Mouse (Mus musculus) adrenal gland (tissue): ENCODE data around the gene Cryzl2.

Source experiments
- intact Hi-C: fragments of 180-260 bp; cut with DNase I; formaldehyde crosslinking; loops from one replicate; pipeline ENCODE4 v1.15.1; 2025
- long read RNA-seq, 2 experiments: library from polyadenylated mRNA; unstranded; transcript quantifications; one replicate each; pipeline ENCODE4 v2.0.0; 2020; ENCODE audit warnings: borderline replicate concordance in 1 of 2; ENCODE audit not compliant: insufficient replicate concordance in 1 of 2

Cryzl2 gene
- long read RNA-seq, experiment 1, transcript Cryzl2-203 (8 exons, 778 nt): minor isoform, 5 of 143 reads
- long read RNA-seq, experiment 1, transcript Cryzl2-201 (10 exons, 1,618 nt): major isoform, 121 of 143 reads
- long read RNA-seq, experiment 1, partial matches to known transcripts: 6 of 143 reads
- long read RNA-seq, experiment 1, other reads (novel, unspliced or antisense): 10 of 143 reads
- long read RNA-seq, experiment 2, transcript Cryzl2-203 (8 exons, 778 nt): minor isoform, 7 of 85 reads
- long read RNA-seq, experiment 2, transcript Cryzl2-201 (10 exons, 1,618 nt): major isoform, 66 of 85 reads
- long read RNA-seq, experiment 2, partial matches to known transcripts: 6 of 85 reads
- long read RNA-seq, experiment 2, other reads (novel, unspliced or antisense): 6 of 85 reads

DNA sequence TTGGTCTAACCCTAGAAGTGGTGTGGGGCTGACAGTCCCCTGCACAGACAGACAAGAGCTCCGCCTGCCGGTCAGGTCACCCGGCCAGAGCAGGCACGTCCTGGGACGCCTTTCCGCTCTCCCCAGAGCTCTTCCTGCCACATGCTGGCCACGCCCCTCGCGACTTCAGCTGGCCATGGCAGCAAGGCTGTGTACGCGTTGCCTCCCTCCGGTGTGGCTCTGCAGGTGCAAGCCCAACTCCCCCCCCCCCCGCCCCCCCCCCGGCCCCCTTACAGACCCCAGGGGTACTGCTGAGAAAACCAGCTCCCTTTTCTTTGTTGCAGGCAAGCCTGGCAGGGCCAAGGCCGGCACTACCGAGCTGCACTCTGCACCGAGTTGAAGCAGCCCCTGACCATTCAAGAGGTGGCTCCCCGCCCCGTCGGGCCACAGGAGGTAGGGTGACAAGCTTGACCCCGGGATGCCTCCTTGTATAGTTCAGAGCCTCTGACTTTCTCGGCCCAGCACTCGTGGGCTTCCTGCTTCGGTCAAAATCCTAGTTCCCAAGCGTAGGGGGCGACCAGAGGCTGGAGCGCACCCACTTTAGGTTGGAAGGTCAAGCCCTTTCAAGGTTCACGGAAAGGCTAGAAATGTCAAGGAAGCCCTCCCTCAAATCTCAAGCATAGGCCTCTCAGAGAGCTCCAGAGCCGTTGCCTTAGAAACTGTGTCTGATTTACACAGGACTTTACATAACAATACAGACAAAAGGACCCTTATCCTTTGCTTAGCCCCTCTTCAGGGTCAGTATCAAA, at the start of gene Cryzl2:
Cryzl2 (plus strand) TSS at position 157 of the 788 bp plus-strand sequence.
- intact Hi-C loops: loop anchor here (10.0 kb wide), 1 partner anchor 374 kb away; no protein-coding TSS in a partner anchor

DNA sequence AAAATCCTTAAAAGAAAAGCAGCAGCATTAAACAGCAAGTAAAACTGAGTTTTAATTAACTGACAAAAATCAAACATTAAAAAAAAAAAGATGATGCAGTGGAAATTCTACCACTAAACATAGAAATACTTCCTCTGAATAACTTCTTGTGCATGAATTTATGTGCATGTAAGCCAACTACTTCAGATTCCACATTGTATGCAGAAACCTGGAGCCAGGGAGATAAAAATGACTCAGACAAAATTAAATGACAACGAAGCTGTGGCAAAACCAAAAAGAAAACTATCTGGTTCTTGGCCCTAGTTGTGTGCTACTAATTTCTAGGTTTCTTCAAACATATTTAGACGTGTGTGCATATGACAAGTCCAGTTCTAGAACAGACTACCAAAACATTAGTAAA, 48.7 kb upstream of the Cryzl2 start:
- intact Hi-C loops: loop anchor here (5.0 kb wide), 1 partner anchor 38 kb away; no protein-coding TSS in a partner anchor

DNA sequence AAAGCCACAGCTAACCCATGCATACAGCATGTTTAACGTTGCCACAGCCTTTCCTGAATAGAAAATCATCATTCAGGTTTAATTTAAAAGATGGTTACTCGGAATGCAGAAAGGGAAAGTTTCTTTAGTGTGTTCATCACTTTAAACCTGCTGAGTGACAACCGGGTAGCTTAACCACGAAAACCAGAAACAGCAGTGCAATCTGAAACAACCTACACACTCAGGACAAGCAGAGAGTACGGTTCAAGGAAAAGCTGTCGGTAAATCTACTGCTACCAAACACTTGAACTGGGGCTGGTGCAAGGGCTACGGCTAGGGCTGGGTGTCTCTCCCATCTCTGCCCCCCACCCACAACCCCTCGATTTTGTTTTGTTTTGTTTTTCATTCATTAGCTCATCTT, 47.4 kb upstream of the Cryzl2 start:
- intact Hi-C loops: loop anchor here (5.0 kb wide), 1 partner anchor 36 kb away; no protein-coding TSS in a partner anchor

DNA sequence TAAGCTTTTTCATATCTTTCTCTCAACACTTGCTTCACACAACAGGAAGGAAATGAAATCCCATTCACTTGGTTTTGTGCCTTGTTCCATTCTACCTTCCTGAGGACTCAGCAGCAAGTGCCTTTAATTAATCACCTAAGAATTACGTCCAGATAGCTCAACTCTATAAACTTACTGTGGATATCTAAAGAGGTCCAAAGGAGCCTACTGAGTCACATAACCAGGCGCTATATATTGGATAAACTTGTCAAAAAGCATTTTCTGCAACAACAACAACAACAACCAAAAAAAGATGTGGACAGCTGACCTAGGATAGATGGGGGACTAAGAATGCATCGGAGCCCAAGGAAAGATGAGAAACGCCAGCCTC, 47.1 kb upstream of the Cryzl2 start:
- intact Hi-C loops: loop anchor here (5.0 kb wide), 1 partner anchor 36 kb away; no protein-coding TSS in a partner anchor

DNA sequence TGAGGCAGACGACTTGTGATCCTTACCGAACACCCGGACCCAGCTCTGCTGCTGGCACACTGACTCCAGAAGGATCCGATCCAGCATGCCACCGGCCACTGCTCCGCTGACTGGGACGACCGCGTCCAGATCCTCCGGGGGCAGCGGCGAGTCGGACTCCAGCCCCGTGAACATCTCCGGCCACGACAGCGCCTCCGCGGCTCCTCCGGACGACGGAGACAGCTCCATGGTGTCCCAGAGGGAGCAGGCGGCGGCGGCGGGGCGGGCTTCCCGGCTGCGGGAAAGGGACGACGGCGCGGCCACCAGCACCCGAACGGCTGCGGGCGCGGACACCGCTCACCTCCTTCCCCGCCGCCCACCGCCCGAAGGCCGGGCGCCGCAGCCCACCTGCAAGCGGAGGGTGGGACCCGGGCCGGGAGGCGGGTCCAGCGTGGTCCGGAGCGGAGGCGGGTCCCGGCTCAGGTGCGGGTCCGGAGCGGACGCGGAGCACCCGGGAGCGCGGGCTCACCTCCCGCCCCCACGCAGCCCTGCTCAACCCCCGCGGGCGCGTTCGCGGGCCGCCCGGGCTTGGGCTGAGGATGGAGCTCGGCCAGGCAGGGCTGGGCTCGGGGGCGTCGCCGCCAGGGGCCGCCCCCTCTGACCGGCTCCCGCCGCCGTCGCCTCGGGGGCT, 46.5 kb upstream of the Cryzl2 start:
- intact Hi-C loops: loop anchor here (5.0 kb wide), 1 partner anchor 35 kb away; no protein-coding TSS in a partner anchor

DNA sequence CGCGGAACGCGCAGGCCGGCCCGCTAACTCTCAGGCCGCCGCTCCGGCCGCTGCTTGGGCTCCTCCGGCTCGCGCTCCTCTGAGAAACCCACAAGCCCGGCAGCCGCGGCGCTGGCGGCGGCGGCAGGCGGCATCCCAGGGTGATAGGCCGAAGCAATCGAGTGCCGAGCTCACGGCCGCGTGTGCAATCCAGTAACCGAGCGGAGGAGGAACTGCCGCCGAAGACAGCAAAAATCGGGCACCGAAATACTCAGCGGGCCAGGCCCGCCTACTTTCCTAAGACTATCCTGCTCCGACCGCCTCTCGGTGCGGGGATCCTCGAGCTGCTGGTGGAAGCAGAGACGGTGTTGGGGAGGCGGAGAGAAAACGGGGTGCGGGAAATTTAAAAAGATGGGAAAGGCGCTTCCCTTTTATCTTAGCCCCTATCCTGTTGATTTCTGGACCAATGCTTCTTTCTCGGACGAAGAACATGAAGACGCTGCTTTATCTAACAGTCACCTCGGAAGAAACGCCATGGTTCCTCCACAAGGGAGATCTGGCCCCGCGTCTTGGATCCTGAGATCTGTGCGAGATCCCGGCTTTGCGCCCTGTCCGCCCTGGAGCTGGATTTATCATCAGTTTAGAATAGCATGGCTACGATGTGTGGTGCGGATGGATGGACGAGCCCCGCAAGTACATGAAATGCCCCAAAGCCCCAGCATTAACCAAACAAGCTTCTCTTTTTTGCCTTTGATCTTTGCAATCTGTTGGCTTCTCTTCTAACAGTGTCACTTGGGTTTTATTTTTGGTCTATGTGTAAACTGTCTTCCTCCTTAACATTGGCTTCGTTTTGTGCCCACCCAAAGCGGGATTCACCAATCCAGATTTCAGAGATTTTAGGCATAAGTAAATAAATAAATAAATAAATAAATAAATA, 45.7 kb upstream of the Cryzl2 start, which contains the start of gene Rasal2:
Rasal2 (minus strand) TSS at position 142 of the 916 bp plus-strand sequence.
- intact Hi-C loops: loop anchor here (5.0 kb wide), 1 partner anchor 35 kb away; no protein-coding TSS in a partner anchor

DNA sequence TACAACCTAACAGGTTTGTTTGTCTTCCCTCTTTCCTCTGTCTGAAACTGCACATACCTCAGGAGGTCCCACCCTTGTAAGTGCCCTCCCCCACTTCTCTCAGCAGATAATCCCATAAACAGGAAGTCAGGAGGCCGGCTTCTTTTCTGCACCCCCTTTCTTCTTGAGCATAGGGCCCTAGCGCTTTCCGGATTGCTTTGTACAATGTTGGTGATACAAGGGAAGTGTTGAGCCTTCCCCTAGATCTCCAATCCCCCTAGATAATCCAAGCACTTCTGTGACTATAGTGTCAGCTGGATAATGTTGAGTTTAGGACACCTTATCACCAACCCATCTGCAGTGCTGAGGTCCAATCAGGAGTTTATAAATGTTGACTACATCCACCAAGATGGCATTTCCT, 42.6 kb upstream of the Cryzl2 start:
- intact Hi-C loops: no loop called here

DNA sequence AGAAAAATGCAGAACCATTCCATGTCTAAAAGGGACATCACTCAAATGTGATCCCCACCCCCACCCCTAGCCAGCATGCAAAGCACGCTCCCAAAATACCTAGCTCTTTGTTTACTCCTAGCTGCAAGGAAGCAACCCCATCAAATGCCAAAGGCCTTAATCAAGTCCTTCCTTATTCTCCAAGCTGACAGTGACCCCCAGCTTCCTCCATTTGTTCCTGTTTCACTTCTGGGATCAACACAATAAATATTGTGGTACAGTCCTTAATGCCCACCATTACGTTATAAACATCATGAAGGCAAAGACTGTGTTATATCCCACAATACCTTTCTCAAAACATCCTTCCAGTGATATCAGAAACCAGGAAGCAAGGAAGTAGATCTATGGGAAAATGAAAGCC, 41.7 kb upstream of the Cryzl2 start:
- intact Hi-C loops: no loop called here

DNA sequence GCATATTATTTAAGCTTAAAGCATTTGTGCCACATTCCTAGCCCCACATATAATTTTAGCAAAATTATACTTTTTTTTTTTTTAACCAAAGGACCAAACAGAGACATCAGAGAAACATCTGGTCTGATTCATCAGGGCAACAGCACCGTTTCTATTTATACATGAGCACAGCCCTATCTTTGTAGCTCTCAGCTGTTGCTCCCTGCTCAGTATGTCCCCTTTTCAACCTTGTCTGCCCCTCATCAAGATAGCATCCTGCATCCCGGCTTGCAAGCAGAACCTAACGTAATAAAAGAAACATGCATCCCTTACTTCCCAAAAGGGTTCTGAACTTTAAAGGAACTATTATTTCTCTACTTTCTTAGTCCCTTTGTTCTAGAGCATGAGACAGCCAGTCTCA, 41.0 kb upstream of the Cryzl2 start:
- intact Hi-C loops: no loop called here

DNA sequence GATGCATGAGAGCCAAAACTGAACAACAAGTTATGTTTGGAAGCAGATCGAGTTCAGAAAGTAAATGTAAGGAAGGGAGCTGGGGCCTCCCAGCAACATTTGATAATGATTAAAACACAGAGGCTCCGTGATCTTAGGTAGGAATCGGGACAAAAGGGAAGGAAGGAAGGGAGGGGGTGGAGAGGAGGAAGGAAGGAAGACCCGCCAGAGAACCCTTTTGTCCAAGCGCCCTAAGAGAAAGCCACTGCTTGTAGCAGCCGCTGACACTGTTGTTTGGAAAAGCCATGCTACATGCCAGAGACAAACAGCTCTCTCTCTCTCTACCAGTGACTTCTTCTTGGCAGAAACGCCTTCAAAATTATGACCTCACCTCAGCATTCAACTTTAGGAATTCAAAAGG, 40.5 kb upstream of the Cryzl2 start:
- intact Hi-C loops: no loop called here

DNA sequence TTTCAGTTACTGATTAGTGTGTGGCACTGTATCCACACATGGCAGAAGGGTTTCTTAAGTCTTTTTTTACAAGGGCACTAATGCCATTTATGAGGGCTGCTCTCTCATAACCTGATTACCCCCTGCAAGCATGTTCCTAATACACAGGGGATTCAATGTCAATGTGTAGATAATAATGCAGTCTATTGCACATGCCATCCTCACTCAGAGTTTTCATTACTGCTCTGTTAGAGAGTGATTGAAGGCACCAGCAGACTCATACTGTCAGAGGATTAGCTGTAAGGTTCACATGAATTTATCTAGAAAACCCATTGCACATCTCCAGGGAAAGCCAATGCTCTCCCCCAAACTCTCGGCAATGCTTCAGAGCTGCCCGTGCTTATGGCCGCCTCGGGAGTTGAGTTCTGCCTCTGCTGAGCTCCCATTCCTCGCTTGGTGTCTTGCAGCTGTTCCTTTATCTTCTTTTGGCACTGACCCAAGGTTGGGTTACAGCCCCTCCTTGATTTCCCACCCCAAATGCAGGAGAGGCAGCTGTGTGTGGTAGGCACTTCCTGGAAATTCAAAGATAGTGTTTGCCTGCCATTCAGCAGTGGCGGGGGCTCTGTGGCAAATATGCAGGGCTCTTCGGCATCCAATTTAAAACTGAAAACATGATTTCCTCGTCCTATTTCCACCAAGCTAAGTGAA, 32.5 kb upstream of the Cryzl2 start:
- intact Hi-C loops: no loop called here

DNA sequence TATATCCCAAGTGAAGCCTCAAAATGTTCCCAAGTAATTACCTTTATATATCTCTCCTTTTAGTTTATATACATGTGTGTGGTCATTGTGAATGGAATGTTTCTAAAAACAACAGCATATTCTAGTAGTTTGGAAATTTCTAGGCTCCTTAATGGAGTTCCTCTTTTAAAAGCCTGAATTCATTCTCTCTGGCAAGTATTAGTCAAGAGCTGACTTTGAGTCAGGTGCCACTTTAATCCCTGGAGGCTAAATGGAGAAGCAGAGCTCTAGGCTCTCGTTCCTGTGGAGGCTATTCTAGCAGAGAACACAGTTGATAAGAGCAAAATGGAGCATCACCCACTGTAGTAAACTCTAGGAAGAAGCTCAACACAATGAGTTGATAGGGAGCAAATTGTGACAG, 31.4 kb upstream of the Cryzl2 start:
- intact Hi-C loops: no loop called here

DNA sequence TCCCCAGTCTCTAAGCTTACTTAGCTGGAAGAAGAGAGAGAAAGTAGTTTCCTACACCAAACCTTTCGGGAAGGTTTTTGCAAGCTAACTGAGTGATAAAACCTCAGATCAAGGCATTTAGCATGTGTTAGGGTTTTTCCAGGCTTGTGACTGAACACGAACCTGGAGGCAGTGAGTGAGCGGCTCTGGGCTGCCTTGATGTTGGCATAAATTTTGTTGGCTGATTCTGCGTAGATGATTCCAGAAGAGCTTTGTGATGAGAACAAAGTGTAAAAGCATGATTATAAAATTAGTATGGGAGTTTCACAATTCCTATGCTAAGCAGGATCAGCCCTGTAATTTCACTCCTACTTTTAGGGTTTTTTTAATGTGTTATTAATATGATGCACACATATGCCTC, 30.8 kb upstream of the Cryzl2 start:
- intact Hi-C loops: no loop called here

DNA sequence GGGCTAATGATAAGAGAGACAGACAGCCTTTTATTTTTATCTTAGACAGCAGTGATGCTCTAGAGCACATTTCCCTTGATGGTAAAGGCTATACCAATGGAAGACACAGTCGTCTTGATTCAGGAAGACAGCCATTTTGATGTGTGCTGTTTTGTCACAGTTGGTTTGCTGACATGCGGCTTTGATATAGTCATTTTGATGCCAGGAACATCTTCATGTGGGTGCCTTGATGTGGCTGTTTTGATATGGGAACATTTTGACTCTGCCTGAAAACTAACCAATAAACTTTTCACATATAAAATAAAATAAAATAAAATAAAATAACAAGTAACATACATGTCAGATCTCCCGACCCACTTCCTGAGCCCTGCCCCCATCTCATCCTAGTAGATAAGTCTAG, 30.0 kb upstream of the Cryzl2 start:
- intact Hi-C loops: no loop called here

DNA sequence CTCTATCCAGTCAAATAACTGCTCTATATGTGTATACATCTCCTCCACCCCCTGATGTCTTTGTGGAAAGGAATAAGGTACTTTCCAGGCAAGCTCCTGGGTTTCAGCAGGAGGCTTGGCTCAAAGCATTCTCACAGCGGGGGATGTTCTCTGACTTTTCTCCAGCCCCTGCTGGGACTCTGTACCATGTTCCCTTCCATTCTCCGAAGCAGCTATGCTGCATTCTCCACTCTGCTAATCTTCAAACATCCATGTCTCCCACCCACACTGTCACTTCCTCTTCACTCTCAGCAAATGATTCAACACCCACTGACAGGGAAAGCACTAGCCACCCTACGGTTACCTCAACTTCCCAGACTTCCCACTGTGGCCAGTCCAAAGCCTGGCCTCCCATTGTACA, 25.1 kb upstream of the Cryzl2 start:
- intact Hi-C loops: no loop called here

DNA sequence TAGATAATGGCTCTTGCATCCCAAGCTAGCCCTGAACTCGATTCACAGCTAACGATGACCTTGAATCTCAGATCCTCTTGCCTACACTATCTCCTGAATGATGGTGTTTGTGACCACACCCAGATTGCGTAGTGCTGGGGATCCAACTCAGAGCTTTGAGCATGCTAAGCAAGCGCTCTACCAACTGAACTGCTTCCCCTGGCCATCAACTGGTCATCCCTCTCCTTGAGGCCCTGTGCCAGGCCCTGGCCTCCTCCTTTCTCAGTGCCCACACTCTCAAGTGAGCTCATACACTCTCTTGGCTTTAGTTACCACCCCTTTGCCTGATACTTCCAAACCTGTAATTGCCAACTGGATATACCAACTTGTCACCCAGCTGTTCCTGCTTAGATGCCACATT, 24.0 kb upstream of the Cryzl2 start:
- intact Hi-C loops: no loop called here

DNA sequence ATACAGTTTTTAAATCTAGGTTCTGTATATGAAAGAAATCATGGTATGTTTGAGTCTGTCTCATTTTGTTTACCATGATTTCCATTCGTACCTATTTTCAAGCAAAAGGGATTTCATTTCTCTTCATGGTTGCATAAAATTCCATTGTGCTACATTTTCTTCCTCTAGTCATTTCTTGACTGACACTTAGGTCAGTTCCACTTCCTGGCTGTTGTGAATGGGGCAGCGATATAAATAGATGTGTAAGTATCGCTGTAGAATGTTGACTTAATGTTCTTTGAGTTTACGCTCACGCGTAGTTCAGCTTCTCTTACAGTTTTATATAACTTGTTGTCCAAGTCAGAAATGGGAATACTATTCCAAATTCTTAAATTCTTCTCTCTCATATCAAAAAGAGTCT, 22.5 kb upstream of the Cryzl2 start:
- intact Hi-C loops: no loop called here

DNA sequence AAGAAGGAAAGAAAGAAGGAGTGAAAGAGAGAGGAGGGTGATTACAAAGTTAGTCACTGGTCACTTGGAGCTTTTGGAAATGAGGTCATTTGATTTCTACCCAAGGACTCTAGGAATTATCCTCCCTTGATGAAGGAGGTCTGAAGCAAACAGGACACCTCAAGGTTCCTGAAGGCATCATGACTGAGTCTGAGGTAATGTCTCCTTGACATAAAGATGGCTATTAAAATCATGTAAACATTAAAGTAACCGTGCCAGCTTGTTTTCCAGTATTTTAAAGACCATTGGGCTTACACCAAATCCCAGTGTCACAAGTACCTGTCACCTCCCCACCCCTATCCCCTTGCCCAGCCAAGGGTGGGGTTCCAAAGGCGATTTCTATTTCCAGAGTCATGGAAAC, 20.1 kb upstream of the Cryzl2 start:
- intact Hi-C loops: no loop called here

DNA sequence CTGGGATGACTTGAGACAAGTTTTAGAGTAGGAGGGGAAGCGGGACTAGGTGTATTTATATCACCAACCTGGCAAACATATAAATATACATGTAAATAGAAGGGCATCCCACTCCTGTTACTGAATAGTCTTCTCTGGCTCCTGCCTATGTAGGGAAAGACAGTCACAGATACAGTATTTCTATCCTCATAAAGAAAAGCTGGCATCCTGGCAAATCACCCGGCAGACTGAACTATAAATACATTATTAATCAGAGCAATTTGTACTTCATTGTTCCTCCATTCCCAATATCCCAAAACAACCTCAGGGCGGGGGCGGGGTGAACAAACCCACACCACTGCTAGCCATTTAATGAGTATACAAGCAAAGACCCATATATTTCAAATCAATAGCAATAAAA, 19.3 kb upstream of the Cryzl2 start:
- intact Hi-C loops: no loop called here
